Mouse (Mus musculus): ENCODE results near the gene Ces2h. TPM values are rescaled to one million over a fixed set of nuclear protein-coding genes. Genes with fewer than 3 reads are reported as not detected.
"Not testable (repeated sequence)": the region's sequence is repeated elsewhere in the genome, so short reads cannot be mapped to it uniquely, and the experiment has no call there.

Gene Ces2h
- polyA plus RNA-seq, 1 experiment from 2014 or later = not detected

DNA sequence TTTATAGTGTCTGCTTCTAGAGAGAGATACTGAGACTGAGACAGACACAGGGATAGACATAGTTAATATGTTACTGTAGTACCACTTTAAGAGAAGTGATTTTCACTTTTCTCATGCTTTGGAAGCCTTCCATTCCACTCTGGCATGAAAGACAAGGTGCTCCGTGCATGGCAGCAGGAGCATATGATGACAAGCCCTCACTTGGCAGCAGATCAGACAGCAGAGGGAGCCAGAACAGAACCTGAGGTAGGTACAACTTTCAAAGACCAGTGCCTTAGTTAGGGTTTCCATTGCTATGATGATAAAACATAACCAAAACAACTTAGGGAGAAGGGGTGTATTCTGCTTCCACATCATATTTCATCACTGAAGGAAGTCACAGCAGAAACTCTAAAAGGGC, 22.4 kb downstream of the Ces2h start:
- Histone ChIP-seq H3K9me3 (no peaks in the 10 kb centered on the region), H3K4me3 (replicated peaks) (no peak overlapping the region), H3K27me3 (replicated peaks) (no peaks in the 10 kb centered on the region), H3K4me1 (no peaks in the 10 kb centered on the region), H3K36me3 (no peaks in the 10 kb centered on the region), H3K27ac (no peak overlapping the region), H3K9ac (no peak overlapping the region), H3K4me2 (no peak overlapping the region)
- WGBS = 49% methylated on average over 1 of the region's 1 CpGs
- ATAC-seq (ENCODE audit: insufficient read depth, low FRiP score, low read depth) = no peak

DNA sequence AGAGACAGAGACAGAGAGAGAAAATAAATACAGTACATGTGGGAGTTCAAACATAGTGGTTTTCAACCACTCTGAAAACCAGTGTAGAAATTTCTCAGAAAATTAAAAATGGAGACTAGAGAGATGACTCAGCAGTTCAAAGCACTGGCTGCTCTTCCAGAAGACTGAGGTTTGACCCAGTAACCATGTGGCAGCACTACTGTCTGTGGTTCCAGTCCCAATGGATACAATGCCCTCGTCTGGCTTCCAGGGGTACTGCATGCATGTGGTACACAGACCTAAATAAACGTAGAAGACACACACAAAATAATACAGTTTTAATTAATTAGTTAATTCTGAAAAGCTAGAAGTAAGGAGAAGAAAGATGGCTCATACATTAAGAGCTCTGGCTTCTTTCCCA, 24.4 kb downstream of the Ces2h start:
- 61% methylated on average over 2 of the region's 2 CpGs for WGBS

DNA sequence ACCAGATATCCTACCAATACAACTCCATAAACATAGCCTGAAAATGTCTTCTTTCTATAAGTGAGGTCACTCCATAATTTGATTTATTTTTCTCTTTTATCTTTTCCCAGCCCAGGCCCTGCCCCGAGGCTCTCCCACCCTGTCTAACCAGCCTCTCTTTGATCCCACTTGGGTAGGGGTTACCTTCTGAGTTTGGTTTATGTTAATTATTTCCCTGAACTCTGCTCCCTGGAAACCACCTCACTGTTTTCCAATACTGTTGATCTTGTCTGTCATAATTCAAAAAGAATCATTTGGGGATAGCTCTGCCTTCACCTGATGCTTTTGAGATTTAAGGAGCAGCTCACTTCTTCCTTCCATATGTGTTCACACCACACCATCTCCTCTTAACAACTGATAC, 42.9 kb downstream of the Ces2h start:
- H3K9ac ChIP-seq = no peak overlapping the region
- no peak overlapping the region for H3K27ac ChIP-seq
- ATAC-seq (ENCODE audit: insufficient read depth, low FRiP score, low read depth) = no peak
- no peaks in the 10 kb centered on the region for H3K9me3 ChIP-seq
- 27% methylated on average over 1 of the region's 1 CpGs for WGBS
- no peaks in the 10 kb centered on the region for H3K27me3 ChIP-seq (replicated peaks)
- H3K4me2 ChIP-seq = no peak overlapping the region
- no peaks in the 10 kb centered on the region for H3K36me3 ChIP-seq
- no peak overlapping the region for H3K4me3 ChIP-seq (replicated peaks)
- no peaks in the 10 kb centered on the region for H3K4me1 ChIP-seq

More for the DNA sequence above, 24.4 kb downstream of the Ces2h start:
- Histone ChIP-seq H3K4me3 (replicated peaks) (no peak overlapping the region), H3K36me3 (no peaks in the 10 kb centered on the region), H3K4me1 (no peaks in the 10 kb centered on the region), H3K27ac (no peak overlapping the region), H3K27me3 (replicated peaks) (no peaks in the 10 kb centered on the region), H3K9ac (no peak overlapping the region), H3K4me2 (no peak overlapping the region), H3K9me3 (no peaks in the 10 kb centered on the region)
- ATAC-seq (ENCODE audit: insufficient read depth, low FRiP score, low read depth) = no peak

- Histone ChIP-seq H3K4me1 (no peaks in the 10 kb centered on the region), H3K27ac (no peak overlapping the region; the same call in 1 of the 2 replicates), H3K9me3 (no peaks in the 10 kb centered on the region), H3K27me3 (replicated peaks) (no peaks in the 10 kb centered on the region), H3K36me3 (no peaks in the 10 kb centered on the region), H3K4me3 (replicated peaks) (no peak overlapping the region), H3K9ac (no peak overlapping the region), H3K4me2 (no peak overlapping the region)
- peak; percentile 82 for ATAC-seq (ENCODE audit: insufficient read depth, low FRiP score, low read depth)
- 51% methylated on average over 3 of the region's 3 CpGs for WGBS
Observed at GRCm38 (mm10) chr8:105045824-105046401, 45.3 kb downstream of the Ces2h start.

DNA sequence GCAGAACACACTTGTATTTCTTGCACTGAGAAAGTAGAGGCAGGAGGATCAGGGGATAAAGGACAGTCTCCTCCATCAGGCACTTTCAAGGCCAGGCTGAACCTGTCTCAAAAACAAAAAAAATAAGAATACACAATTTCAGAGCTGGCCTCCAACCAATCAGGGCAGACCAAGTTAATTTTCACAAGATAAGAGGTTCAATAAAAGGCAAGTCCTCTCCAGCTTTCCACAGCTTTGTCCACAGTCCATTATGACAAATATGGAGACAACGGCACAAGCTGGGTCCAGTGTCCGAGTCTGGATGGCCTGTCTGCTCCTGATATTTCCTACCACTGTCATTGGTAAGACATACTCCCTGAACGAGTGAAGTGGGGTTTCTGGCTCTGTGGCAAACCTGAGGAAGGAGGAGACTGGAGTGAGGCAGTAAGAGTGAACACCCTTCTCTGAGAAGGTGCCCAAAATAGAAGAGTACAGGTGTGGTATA, 47.8 kb downstream of the Ces2h start, which contains the start of gene Ces3a:
Gene Ces3a, plus strand, starts transcription at position 231 of the 484 bp plus-strand sequence.
- Histone ChIP-seq H3K9me3 (no peaks in the 10 kb centered on the region), H3K9ac (no peak within 1 kb of the TSS), H3K27ac (no peak within 1 kb of the TSS), H3K4me2 (no peak within 1 kb of the TSS), H3K4me1 (no peaks in the 10 kb centered on the region), H3K36me3 (no peaks in the 10 kb centered on the region), H3K4me3 (replicated peaks) (no peak within 1 kb of the TSS), H3K27me3 (replicated peaks) (no peaks in the 10 kb centered on the region)
- no peak for ATAC-seq (ENCODE audit: insufficient read depth, low FRiP score, low read depth)
- WGBS = 76% methylated on average over 3 of the region's 3 CpGs

DNA sequence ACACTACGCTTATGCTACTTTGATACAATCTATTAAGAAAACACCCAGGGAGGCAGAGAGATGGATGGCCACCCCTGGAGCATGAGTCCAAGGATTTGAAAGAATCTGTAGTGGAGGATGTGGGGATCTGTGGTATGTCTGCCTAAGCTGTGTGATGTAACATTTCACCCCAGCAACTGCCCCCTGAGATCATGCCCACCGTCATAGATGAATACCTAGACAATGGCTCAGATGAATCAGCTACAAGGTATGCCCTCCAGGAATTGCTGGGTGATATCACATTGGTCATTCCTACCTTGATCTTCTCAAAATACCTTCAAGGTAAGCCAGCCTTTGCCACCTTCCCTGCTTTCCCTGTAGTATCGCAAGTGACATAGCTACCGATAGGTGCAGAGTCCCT, 55.6 kb downstream of the Ces2h start:
- H3K9ac ChIP-seq = no peak overlapping the region
- no peaks in the 10 kb centered on the region for H3K9me3 ChIP-seq
- no peaks in the 10 kb centered on the region for H3K4me1 ChIP-seq
- WGBS = 85% methylated on average over 4 of the region's 4 CpGs
- H3K27me3 ChIP-seq (replicated peaks) = no peaks in the 10 kb centered on the region
- H3K4me3 ChIP-seq (replicated peaks) = no peak overlapping the region
- ATAC-seq (ENCODE audit: insufficient read depth, low FRiP score, low read depth) = no peak
- no peaks in the 10 kb centered on the region for H3K36me3 ChIP-seq
- H3K27ac ChIP-seq = no peak overlapping the region
- H3K4me2 ChIP-seq = no peak overlapping the region

GRCm38 (mm10) chr8:105060056-105060455, 59.4 kb downstream of the Ces2h start:
- Histone ChIP-seq H3K27me3 (replicated peaks) (no peaks in the 10 kb centered on the region), H3K9ac (no peak overlapping the region), H3K36me3 (no peaks in the 10 kb centered on the region), H3K4me3 (replicated peaks) (no peak overlapping the region), H3K9me3 (no peaks in the 10 kb centered on the region), H3K4me1 (no peaks in the 10 kb centered on the region), H3K4me2 (no peak overlapping the region), H3K27ac (no peak overlapping the region)
- ATAC-seq (ENCODE audit: insufficient read depth, low FRiP score, low read depth) = no peak

DNA sequence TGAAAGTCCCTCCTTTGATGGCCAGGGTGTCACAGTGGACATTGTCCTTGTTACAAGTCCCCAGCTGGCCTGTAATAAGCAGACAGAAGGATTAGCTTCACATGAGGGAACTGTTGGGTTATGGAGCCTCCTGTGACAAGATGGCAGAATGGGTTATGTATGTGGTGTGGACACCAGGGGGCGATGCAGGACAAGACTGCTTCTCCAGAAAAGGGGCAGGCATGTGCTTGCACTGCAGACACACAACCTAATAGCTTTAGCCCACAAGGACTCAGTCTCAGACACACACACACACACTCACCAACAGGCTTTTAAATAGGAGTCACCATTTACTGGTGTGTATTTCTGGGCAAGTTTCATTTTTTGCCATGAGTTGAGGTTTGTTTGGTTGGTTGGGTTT, 66.1 kb downstream of the Ces2h start:
- WGBS = 15% methylated on average over 1 of the region's 1 CpGs

GRCm38 (mm10) chr8:105067905-105068304, 67.3 kb downstream of the Ces2h start:
- H3K27ac ChIP-seq; ATAC-seq (ENCODE audit: insufficient read depth, low FRiP score, low read depth); H3K4me3 ChIP-seq (replicated peaks); H3K4me2 ChIP-seq; H3K9ac ChIP-seq; H3K4me1 ChIP-seq; H3K9me3 ChIP-seq; H3K27me3 ChIP-seq (replicated peaks); H3K36me3 ChIP-seq: not testable (repeated sequence)
- 50% methylated on average over 7 of the region's 7 CpGs for WGBS

More for the DNA sequence above, 66.1 kb downstream of the Ces2h start:
- H3K4me3 ChIP-seq (replicated peaks) = no peak overlapping the region
- H3K9me3 ChIP-seq = no peaks in the 10 kb centered on the region
- no peaks in the 10 kb centered on the region for H3K4me1 ChIP-seq
- no peak overlapping the region for H3K9ac ChIP-seq
- no peak overlapping the region for H3K27ac ChIP-seq
- no peaks in the 10 kb centered on the region for H3K36me3 ChIP-seq
- H3K4me2 ChIP-seq = no peak overlapping the region
- no peaks in the 10 kb centered on the region for H3K27me3 ChIP-seq (replicated peaks)
- no peak for ATAC-seq (ENCODE audit: insufficient read depth, low FRiP score, low read depth)

- no peak overlapping the region for H3K27ac ChIP-seq
- H3K4me3 ChIP-seq (replicated peaks) = no peak overlapping the region
- H3K36me3 ChIP-seq = no peaks in the 10 kb centered on the region
- no peak overlapping the region for H3K4me2 ChIP-seq
- H3K9me3 ChIP-seq = no peaks in the 10 kb centered on the region
- H3K9ac ChIP-seq = no peak overlapping the region
- H3K27me3 ChIP-seq (replicated peaks) = no peaks in the 10 kb centered on the region
- H3K4me1 ChIP-seq = no peaks in the 10 kb centered on the region
- no peak for ATAC-seq (ENCODE audit: insufficient read depth, low FRiP score, low read depth)
Observed at GRCm38 (mm10) chr8:105068971-105069370, 68.3 kb downstream of the Ces2h start.

Other genes with a start within 250 kb of the Ces2h start
- gene Ces2b, start 169.3 kb upstream of the Ces2h start, polyA plus RNA-seq (2015; fragmentation: Nextera tagmentation; extraction: Ambion mirVana) = 0.55 and 0.59 TPM in 2 replicates
- 0.80 and 0.87 TPM in 2 replicates for gene Ces2c, start 153.8 kb upstream of the Ces2h start, polyA plus RNA-seq (2015; fragmentation: Nextera tagmentation; extraction: Ambion mirVana)
- gene Ces2e, start 74.6 kb upstream of the Ces2h start, polyA plus RNA-seq (2015; fragmentation: Nextera tagmentation; extraction: Ambion mirVana) = 3.0 and 5.0 TPM in 2 replicates
- gene Ces2f, start 53.5 kb upstream of the Ces2h start, polyA plus RNA-seq (2015; fragmentation: Nextera tagmentation; extraction: Ambion mirVana) = 0.12 and 0.15 TPM in 2 replicates
- gene Ces2g, start 39.1 kb upstream of the Ces2h start, polyA plus RNA-seq (2015; fragmentation: Nextera tagmentation; extraction: Ambion mirVana) = 3.6 and 6.2 TPM in 2 replicates
- not detected in 2 replicates for gene Ces3a, start 47.7 kb downstream of the Ces2h start, polyA plus RNA-seq (2015; fragmentation: Nextera tagmentation; extraction: Ambion mirVana)
- gene Ces3b, start 82.9 kb downstream of the Ces2h start, polyA plus RNA-seq (2015; fragmentation: Nextera tagmentation; extraction: Ambion mirVana) = not detected in 2 replicates
- gene Ces4a, start 130.9 kb downstream of the Ces2h start, polyA plus RNA-seq (2015; fragmentation: Nextera tagmentation; extraction: Ambion mirVana) = not detected in 2 replicates
- gene Cbfb, start 169.8 kb downstream of the Ces2h start, polyA plus RNA-seq (2015; fragmentation: Nextera tagmentation; extraction: Ambion mirVana) = 53.2 and 54.4 TPM in 2 replicates
- gene D230025D16Rik, start 224.3 kb downstream of the Ces2h start, polyA plus RNA-seq (2015; fragmentation: Nextera tagmentation; extraction: Ambion mirVana) = 26.2 and 26.8 TPM in 2 replicates

All from stomach, embryonic 15.5 days (tissue).